Mouse (Mus musculus): ENCODE measurements at regions not wholly inside any gene's neighbourhood (a gene's known extent, or its start where the extent isn't known, plus 50 kb on each side); places are given as distances from the start of the nearest gene placed in this dataset.

DNA sequence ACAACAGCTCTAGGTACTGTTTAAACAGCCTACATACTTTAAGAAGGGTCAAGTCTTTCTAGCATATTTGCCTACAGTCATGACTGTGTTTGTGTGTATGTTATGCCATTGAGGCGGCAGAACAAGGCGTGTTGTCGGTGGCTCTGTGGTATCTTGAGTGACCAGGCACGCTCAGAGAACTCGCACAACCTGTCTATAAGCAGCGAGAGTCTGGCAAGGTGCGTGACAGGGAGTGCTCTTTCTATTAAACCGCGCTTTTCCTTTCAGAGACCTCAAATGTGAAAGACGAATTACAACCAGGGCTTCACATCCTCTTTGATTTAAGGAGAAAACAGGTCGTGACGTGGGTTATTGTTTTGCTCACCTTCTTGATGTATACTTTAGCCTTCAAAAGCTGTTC is 88.2 kb upstream of the Fam3c start:
- TF ChIP-seq CTCF (IDR thresholded peaks at IDR 0.05; ENCODE audit: control insufficient read depth, insufficient read depth, low read length): no peak
- TF ChIP-seq POLR2A (IDR thresholded peaks at IDR 0.05; ENCODE audit: borderline replicate concordance, control insufficient read depth, low read depth, low read length): no peak
- Histone ChIP-seq H3K27ac (ENCODE audit: control insufficient read depth, insufficient read depth, low read depth, low read length, poor library complexity) (no peak overlapping the region), H3K4me1 (ENCODE audit: control insufficient read depth, insufficient read depth, low read length) (peaks cover 1% of the 10 kb centered on the region; the same call in 1 of the 2 replicates), H3K4me3 (replicated peaks; ENCODE audit: control insufficient read depth, low read depth, low read length) (no peak overlapping the region)
- WGBS: 83% methylated on average over 12 of the region's 12 CpGs

DNA sequence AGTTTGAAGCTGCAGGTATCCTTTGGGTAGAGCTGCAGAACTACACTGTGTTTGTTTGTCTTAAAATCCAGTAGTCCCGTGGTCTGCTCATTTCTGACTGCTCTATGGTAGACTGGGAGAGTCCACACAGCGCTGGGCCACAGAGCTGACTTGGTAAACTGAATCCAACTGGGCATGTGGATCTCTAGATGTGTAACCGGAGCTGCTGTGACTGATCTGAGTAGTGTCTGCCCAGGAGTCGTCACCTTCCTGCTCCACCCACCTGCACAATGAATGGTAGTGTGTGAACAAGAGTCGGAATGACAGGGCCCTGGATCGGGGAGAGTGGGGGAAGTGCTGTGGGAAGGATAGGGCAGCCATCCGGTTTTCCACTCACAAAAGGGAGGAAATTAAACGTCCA is 87.5 kb upstream of the Fam3c start:
- Histone ChIP-seq H3K27ac (ENCODE audit: control insufficient read depth, insufficient read depth, low read depth, low read length, poor library complexity) (no peak overlapping the region), H3K4me1 (ENCODE audit: control insufficient read depth, insufficient read depth, low read length) (peaks cover 1% of the 10 kb centered on the region; the same call in 1 of the 2 replicates), H3K4me3 (replicated peaks; ENCODE audit: control insufficient read depth, low read depth, low read length) (no peak overlapping the region)
- 76% methylated on average over 8 of the region's 8 CpGs for WGBS
- TF ChIP-seq POLR2A (IDR thresholded peaks at IDR 0.05; ENCODE audit: borderline replicate concordance, control insufficient read depth, low read depth, low read length) (no peak), CTCF (IDR thresholded peaks at IDR 0.05; ENCODE audit: control insufficient read depth, insufficient read depth, low read length) (no peak)

DNA sequence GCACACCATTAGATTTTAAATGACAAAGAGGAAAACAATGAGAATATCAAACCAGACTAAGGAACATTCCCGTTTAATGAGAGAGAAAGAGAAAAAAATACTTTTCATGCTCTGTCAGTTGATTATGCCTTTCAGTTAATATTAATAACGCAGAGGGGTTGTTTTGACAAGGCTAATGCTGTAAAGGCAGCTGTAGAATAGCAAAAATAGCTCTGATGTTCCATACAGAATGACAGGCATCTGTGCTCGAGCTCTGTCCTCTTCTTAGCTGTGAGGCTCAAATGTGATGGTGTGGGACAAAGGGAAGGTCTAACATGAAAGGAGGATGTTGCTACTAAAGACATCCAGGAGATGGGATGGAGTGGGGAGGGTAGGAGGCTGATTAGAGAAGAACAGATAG is 87.1 kb upstream of the Fam3c start:
- H3K4me1 ChIP-seq (ENCODE audit: control insufficient read depth, insufficient read depth, low read length): peaks cover 1% of the 10 kb centered on the region; the same call in 1 of the 2 replicates
- TF ChIP-seq POLR2A (IDR thresholded peaks at IDR 0.05; ENCODE audit: borderline replicate concordance, control insufficient read depth, low read depth, low read length) (no peak), CTCF (IDR thresholded peaks at IDR 0.05; ENCODE audit: control insufficient read depth, insufficient read depth, low read length) (no peak)
- 75% methylated on average over 3 of the region's 3 CpGs for WGBS

GRCm38 (mm10) chr6:22442591-22442990 is 86.5 kb upstream of the Fam3c start:
- 74% methylated on average over 8 of the region's 8 CpGs for whole genome bisulfite sequencing
- H3K27ac ChIP-seq (ENCODE audit: control insufficient read depth, insufficient read depth, low read depth, low read length, poor library complexity): no peak overlapping the region
- no peak overlapping the region for H3K4me3 ChIP-seq (replicated peaks; ENCODE audit: control insufficient read depth, low read depth, low read length)
- peaks cover 1% of the 10 kb centered on the region; the same call in 1 of the 2 replicates for H3K4me1 ChIP-seq (ENCODE audit: control insufficient read depth, insufficient read depth, low read length)
- TF ChIP-seq POLR2A (IDR thresholded peaks at IDR 0.05; ENCODE audit: borderline replicate concordance, control insufficient read depth, low read depth, low read length): no peak
- no peak for TF ChIP-seq CTCF (IDR thresholded peaks at IDR 0.05; ENCODE audit: control insufficient read depth, insufficient read depth, low read length)

More for the DNA sequence above, 87.1 kb upstream of the Fam3c start:
- no peak overlapping the region for H3K27ac ChIP-seq (ENCODE audit: control insufficient read depth, insufficient read depth, low read depth, low read length, poor library complexity)
- no peak overlapping the region for H3K4me3 ChIP-seq (replicated peaks; ENCODE audit: control insufficient read depth, low read depth, low read length)

DNA sequence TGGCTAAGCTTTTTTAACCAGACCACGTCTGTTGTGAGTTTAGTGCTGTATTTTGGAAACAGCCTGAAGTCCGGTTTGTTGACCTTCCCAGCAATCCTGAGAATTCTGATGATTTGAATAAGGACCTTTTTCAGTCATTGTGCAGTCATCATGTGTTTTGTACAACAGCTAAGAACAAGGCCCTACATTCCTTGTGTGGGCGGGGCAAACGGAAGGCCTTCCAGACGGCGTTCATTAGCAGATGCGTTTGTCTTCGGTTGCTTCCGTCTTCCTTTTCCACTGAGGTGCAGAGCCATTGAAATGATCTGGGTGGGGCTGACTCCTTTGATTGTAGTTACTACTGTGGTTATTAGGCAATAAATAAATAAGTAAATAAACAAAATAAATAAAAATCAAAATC is 83.8 kb upstream of the Fam3c start:
- TF ChIP-seq CTCF (IDR thresholded peaks at IDR 0.05; ENCODE audit: control insufficient read depth, insufficient read depth, low read length) (no peak), POLR2A (IDR thresholded peaks at IDR 0.05; ENCODE audit: borderline replicate concordance, control insufficient read depth, low read depth, low read length) (no peak)
- H3K27ac ChIP-seq (ENCODE audit: control insufficient read depth, insufficient read depth, low read depth, low read length, poor library complexity): no peak overlapping the region
- 91% methylated on average over 9 of the region's 9 CpGs for WGBS
- H3K4me1 ChIP-seq (ENCODE audit: control insufficient read depth, insufficient read depth, low read length): no peaks in the 10 kb centered on the region
- H3K4me3 ChIP-seq (replicated peaks; ENCODE audit: control insufficient read depth, low read depth, low read length): no peak overlapping the region

DNA sequence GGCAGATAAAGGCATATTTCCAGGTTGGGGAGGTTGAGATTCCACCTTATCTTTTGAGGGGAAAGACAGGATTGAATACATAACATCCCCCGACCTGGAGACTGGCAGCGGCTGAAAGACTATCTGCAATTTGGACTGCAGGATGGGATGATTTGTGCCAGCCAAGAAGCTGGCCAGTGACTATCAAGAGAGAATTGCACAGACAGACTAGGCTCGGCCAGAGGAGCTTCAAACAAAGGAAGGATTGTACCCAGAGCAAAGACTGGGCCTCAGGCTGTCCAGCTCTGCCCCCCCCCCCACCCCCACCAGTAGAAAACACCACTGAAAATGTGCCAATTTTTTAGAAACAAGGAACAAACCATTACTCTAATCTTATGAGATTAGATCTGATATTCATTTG is 73.0 kb upstream of the Fam3c start:
- TF ChIP-seq POLR2A (IDR thresholded peaks at IDR 0.05; ENCODE audit: borderline replicate concordance, control insufficient read depth, low read depth, low read length): no peak
- no peak for TF ChIP-seq CTCF (IDR thresholded peaks at IDR 0.05; ENCODE audit: control insufficient read depth, insufficient read depth, low read length)
- no peak overlapping the region for H3K27ac ChIP-seq (ENCODE audit: control insufficient read depth, insufficient read depth, low read depth, low read length, poor library complexity)
- H3K4me1 ChIP-seq (ENCODE audit: control insufficient read depth, insufficient read depth, low read length): no peaks in the 10 kb centered on the region; the same call in 1 of the 2 replicates
- WGBS: 73% methylated on average over 3 of the region's 3 CpGs
- no peak overlapping the region for H3K4me3 ChIP-seq (replicated peaks; ENCODE audit: control insufficient read depth, low read depth, low read length)

DNA sequence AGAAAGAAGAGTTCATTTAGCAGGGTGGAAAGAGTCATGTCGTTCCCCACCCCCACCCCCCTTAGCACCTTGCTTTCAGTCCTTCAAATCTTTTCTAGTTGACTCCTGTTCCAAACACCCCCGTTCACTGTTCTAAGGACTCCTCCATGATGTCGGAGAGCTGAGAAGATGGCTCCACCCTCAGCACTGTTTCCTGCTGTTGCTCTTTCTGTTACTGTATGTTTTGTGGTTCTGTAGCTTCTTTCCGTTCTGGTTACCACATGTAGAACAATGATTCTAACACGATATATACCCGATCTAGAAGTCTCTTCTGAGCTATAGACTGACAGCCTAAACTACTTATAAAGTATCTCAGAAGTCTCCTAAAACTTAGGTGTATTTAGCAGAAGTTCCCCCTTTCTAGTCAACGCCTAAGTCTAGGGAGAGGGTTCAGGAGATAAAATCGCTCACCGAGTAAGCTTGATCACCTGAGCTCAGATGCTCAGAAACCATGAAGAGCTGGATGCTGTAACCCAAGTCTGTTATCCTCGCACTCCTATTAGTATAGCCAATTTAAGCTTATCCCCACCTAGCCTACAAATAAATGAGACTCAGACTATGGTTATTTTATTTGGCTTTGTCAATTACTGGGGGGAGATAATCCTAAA is 68.2 kb upstream of the Fam3c start:
- Histone ChIP-seq H3K4me1 (ENCODE audit: control insufficient read depth, insufficient read depth, low read length) (peaks cover 1% of the 10 kb centered on the region; the same call in 1 of the 2 replicates), H3K27ac (ENCODE audit: control insufficient read depth, insufficient read depth, low read depth, low read length, poor library complexity) (peak overlapping the region; percentile 51; the same call in 1 of the 2 replicates), H3K4me3 (replicated peaks; ENCODE audit: control insufficient read depth, low read depth, low read length) (no peak overlapping the region)
- WGBS: 20% methylated on average over 10 of the region's 10 CpGs
- TF ChIP-seq CTCF (IDR thresholded peaks at IDR 0.05; ENCODE audit: control insufficient read depth, insufficient read depth, low read length) (no peak), POLR2A (IDR thresholded peaks at IDR 0.05; ENCODE audit: borderline replicate concordance, control insufficient read depth, low read depth, low read length) (no peak)

GRCm38 (mm10) chr6:22423070-22423980 is 67.3 kb upstream of the Fam3c start:
- H3K4me3 ChIP-seq (replicated peaks; ENCODE audit: control insufficient read depth, low read depth, low read length): no peak overlapping the region
- H3K4me1 ChIP-seq (ENCODE audit: control insufficient read depth, insufficient read depth, low read length): peaks cover 1% of the 10 kb centered on the region; the same call in 1 of the 2 replicates
- WGBS: 29% methylated on average over 9 of the region's 9 CpGs
- no peak for TF ChIP-seq CTCF (IDR thresholded peaks at IDR 0.05; ENCODE audit: control insufficient read depth, insufficient read depth, low read length)
- no peak for TF ChIP-seq POLR2A (IDR thresholded peaks at IDR 0.05; ENCODE audit: borderline replicate concordance, control insufficient read depth, low read depth, low read length)
- peak overlapping the region; percentile 38; the same call in 1 of the 2 replicates for H3K27ac ChIP-seq (ENCODE audit: control insufficient read depth, insufficient read depth, low read depth, low read length, poor library complexity)
